Mouse (Mus musculus) hindbrain, postnatal 0 days (tissue): ENCODE data around the gene Hist1h2bc. TPM values are rescaled to one million over a fixed set of nuclear protein-coding genes. Genes with fewer than 3 reads are reported as not detected.

Experiments
- ATAC-seq: fragments of 200-750 bp; cut with Nextera tagmentation; 2 replicates; pipeline ENCODE4 v1.8.0; 2017; ENCODE audit warnings: mild to moderate bottlenecking, moderate TSS enrichment, moderate library complexity
- DNase-seq: peaks from one replicate; pipeline ENCODE4 v3.0.0-alpha.2; 2015; ENCODE audit warnings: low spot score
- H3K27ac ChIP-seq: fragments of 300-500 bp; sonication (generic); 2 replicates; pipeline ENCODE4 v1.5.1; 2014; ENCODE audit warnings: mild to moderate bottlenecking
- H3K27me3 ChIP-seq: fragments of 300-500 bp; sonication (generic); 2 replicates; pipeline ENCODE4 v1.6.1; 2014; ENCODE audit warnings: low read length, mixed read lengths; ENCODE audit not compliant: insufficient read depth
- H3K36me3 ChIP-seq: fragments of 300-500 bp; sonication (generic); 2 replicates; pipeline ENCODE4 v1.6.1; 2014; ENCODE audit warnings: low read length, mixed read lengths; ENCODE audit not compliant: insufficient read depth
- H3K4me1 ChIP-seq: fragments of 300-500 bp; sonication (generic); 2 replicates; pipeline ENCODE4 v1.6.1; 2014; ENCODE audit warnings: antibody characterized with exemption, low read length, mixed read lengths; ENCODE audit not compliant: insufficient read depth
- H3K4me2 ChIP-seq: fragments of 300-500 bp; sonication (generic); 2 replicates; pipeline ENCODE4 v1.6.1; 2014; ENCODE audit warnings: low read depth, mild to moderate bottlenecking, low read length, moderate library complexity, mixed read lengths
- H3K4me3 ChIP-seq: fragments of 300-500 bp; sonication (generic); 2 replicates; pipeline ENCODE4 v1.5.1; 2014; ENCODE audit warnings: low read length
- H3K9ac ChIP-seq: fragments of 300-500 bp; sonication (generic); replicated peaks from 2 replicates; pipeline ENCODE4 v1.6.1; 2014; ENCODE audit warnings: mild to moderate bottlenecking, low read length, moderate library complexity, mixed read lengths
- H3K9me3 ChIP-seq: fragments of 300-500 bp; sonication (generic); 2 replicates; pipeline ENCODE4 v1.6.1; 2016; ENCODE audit warnings: low read length, mixed read lengths
- CTCF ChIP-seq: IDR thresholded peaks from 2 replicates; pipeline ENCODE4 v1.5.1; 2016; ENCODE audit warnings: antibody characterized with exemption, control low read depth, low read depth
- WGBS: fragments of 180-500 bp; shearing (Covaris S2); extraction: QIAGEN DNeasy Blood & Tissue Kit; methylation state at CpG from one replicate; pipeline ENCODE4 v1.1.7; 2014; 5-methylcytosine and 5-hydroxymethylcytosine counted together
- polyA plus RNA-seq: library from polyadenylated mRNA; unstranded; fragments of >200 nt; fragmentation: Nextera tagmentation; extraction: Ambion mirVana; gene quantifications from 2 replicates; pipeline ENCODE4 v1.2.1, GENCODE M21; 2015
- total RNA-seq: library from RNA; depleted of rRNA; stranded (reverse); fragments of >200 nt; gene quantifications from 2 replicates; pipeline ENCODE4 v1.2.3, GENCODE M21; 2014

The Hist1h2bc gene
- total and polyA plus RNA-seq, 2 experiments from 2014 or later: 36.1 to 189 TPM

DNA sequence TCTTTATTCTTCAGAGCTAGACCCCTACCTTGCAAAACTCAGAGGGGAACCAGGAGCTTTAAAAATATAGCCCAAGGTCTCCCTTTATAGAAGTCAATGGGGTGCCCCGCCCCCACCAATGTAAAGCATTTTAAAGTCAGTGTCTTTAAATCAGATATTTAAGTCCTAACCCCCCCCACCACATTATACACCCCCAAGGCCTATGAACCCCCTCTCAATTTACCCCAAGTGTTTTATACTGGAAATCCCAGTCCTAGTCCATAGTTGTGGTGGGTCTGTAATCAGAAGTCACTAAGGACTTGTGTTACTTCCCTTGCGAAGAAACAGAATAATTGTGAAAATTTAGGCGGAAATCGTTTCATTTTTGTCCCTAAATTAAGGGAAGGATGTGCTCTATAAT, 54.0 kb downstream of the Hist1h2bc start:
- WGBS: 25% methylated on average over 4 of the region's 4 CpGs
- TF ChIP-seq CTCF: no peak
- Histone ChIP-seq H3K36me3 (no peaks in the 10 kb centered on the region), H3K27ac (peak overlapping the region; percentile 94), H3K4me3 (peak overlapping the region; percentile 52; the same call in 1 of the 2 replicates), H3K27me3 (no peaks in the 10 kb centered on the region), H3K4me1 (peaks cover 6% of the 10 kb centered on the region; the same call in 1 of the 2 replicates), H3K4me2 (peak overlapping the region; percentile 98), H3K9me3 (no peaks in the 10 kb centered on the region), H3K9ac (peak overlapping the region; percentile 74; the same call in 1 of the 2 replicates)
- ATAC-seq (no peak), DNase-seq (no peak)

DNA sequence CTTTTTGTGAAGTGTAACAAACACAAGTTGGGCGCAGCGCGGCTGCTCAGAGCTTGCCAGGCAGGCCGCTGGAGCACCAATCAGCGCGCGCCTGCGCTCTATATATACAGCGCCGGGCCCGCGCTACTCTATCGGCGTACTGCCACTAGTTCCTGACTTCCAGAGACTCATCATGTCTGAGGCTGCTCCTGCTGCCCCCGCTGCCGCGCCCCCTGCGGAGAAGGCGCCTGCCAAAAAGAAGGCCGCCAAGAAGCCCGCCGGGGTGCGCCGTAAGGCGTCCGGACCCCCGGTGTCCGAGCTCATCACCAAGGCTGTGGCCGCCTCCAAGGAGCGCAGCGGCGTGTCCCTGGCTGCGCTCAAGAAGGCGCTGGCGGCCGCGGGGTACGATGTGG, 54.7 kb downstream of the Hist1h2bc start, which contains the start of gene Hist1h1c:
TSS of gene Hist1h1c (plus strand) at position 132 of the 392 bp plus-strand sequence.
- ATAC-seq (peak; percentile 95), DNase-seq (peak; percentile 93)
- Histone ChIP-seq H3K4me3 (peak within 1 kb of the TSS; percentile 52), H3K36me3 (no peaks in the 10 kb centered on the region), H3K27me3 (no peaks in the 10 kb centered on the region), H3K9me3 (no peaks in the 10 kb centered on the region), H3K9ac (peak within 1 kb of the TSS; percentile 74), H3K4me1 (peaks cover 6% of the 10 kb centered on the region; the same call in 1 of the 2 replicates), H3K4me2 (peak within 1 kb of the TSS; percentile 98), H3K27ac (peak within 1 kb of the TSS; percentile 94)
- under 1% methylated on average over 33 of the region's 38 CpGs for WGBS
- TF ChIP-seq CTCF: no peak

DNA sequence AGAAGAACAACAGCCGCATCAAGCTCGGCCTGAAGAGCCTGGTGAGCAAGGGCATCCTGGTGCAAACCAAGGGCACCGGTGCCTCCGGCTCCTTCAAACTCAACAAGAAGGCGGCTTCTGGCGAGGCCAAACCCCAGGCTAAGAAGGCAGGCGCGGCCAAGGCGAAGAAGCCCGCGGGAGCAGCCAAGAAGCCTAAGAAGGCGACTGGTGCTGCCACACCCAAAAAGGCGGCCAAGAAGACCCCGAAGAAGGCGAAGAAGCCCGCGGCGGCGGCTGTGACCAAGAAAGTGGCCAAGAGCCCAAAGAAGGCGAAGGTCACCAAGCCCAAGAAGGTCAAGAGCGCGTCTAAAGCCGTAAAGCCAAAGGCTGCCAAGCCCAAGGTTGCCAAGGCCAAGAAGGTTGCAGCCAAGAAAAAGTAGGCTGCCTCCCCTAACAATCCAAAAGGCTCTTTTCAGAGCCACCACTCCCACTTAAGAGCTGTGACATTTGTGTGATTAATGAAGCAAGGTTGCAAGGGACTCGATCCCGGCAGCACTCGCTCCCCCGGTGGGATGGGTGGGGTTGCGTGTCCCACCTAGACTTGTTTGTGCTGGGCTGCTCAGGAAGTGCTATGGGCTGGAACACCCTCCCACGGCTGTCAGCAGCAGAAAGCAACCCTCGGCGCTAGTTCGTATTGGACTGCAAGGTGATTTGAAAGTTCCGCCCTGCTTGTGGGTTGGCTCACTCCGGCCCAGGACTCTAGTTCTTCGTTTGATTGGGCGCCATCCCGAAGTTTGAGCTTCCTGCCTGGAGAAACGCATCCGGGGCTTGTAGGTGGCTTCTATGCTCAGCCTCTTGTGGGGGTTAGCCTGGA, 55.3 kb downstream of the Hist1h2bc start:
- peak; percentile 93 for ATAC-seq

DNA sequence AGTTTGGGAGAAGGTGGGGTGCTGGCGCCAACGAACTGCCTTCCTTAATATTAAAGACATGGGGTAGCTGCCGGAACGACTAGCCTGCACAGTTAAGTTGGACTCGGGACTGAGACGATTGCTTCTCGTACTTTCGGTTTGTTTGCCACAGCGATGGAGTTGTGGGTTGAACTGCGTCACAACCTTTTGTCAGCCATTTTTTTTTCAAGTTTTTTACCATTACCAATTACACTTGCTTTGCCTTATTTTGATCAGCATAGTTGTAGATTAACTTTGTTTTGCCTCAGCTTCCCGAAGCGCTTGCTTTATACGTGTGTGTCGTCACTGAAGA, 55.9 kb downstream of the Hist1h2bc start:
- Histone ChIP-seq H3K36me3 (no peaks in the 10 kb centered on the region), H3K4me2 (peak overlapping the region; percentile 98), H3K4me3 (peak overlapping the region; percentile 52), H3K9ac (peak overlapping the region; percentile 74), H3K27me3 (no peaks in the 10 kb centered on the region), H3K27ac (peak overlapping the region; percentile 94), H3K9me3 (no peaks in the 10 kb centered on the region), H3K4me1 (peaks cover 6% of the 10 kb centered on the region; the same call in 1 of the 2 replicates)
- DNase-seq (no peak), ATAC-seq (no peak)
- TF ChIP-seq CTCF: no peak
- under 1% methylated on average over 14 of the region's 14 CpGs for WGBS

More for the DNA sequence above, 55.3 kb downstream of the Hist1h2bc start:
- DNase-seq: peak; percentile 97
- Histone ChIP-seq H3K4me2 (peak overlapping the region; percentile 98), H3K36me3 (no peaks in the 10 kb centered on the region), H3K4me1 (peaks cover 6% of the 10 kb centered on the region; the same call in 1 of the 2 replicates), H3K9ac (peak overlapping the region; percentile 74), H3K27ac (peak overlapping the region; percentile 94), H3K4me3 (peak overlapping the region; percentile 52), H3K27me3 (no peaks in the 10 kb centered on the region), H3K9me3 (no peaks in the 10 kb centered on the region)
- WGBS: under 1% methylated on average over 39 of the region's 39 CpGs
- no peak for TF ChIP-seq CTCF

DNA sequence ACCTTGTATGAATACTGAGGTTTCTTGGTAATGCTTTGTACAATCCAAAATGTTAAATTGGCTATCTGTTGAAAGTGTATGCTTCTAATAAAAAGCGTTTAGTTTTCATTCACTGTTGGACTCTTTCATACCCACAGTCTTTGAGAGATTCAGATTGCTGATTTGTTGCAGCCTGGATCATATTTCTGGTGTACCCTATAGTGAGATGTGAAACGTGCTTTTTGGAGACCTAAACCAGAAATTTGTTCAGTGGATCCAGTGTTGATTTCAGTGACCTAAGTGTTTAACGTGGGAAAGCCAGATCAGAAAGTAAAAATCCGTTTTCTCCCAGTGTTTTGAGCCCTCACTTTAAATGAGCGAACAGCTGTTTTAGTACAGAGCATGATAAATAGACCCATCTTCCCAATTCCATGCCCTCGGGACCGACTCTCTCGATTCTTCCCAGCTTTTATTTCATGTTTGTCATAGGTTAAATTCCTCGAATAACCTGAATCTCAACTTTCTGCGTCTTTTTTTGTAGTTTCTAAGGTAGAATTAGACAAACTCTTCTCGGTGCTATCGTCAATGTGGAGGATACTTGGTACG, 56.3 kb downstream of the Hist1h2bc start:
- Histone ChIP-seq H3K9ac (peak overlapping the region; percentile 74), H3K9me3 (no peaks in the 10 kb centered on the region), H3K27me3 (no peaks in the 10 kb centered on the region), H3K4me1 (peaks cover 6% of the 10 kb centered on the region; the same call in 1 of the 2 replicates), H3K27ac (peak overlapping the region; percentile 94; the same call in 1 of the 2 replicates), H3K36me3 (no peaks in the 10 kb centered on the region), H3K4me3 (peak overlapping the region; percentile 52), H3K4me2 (peak overlapping the region; percentile 98)
- DNase-seq (no peak), ATAC-seq (no peak)
- TF ChIP-seq CTCF: no peak
- WGBS: 33% methylated on average over 13 of the region's 13 CpGs

DNA sequence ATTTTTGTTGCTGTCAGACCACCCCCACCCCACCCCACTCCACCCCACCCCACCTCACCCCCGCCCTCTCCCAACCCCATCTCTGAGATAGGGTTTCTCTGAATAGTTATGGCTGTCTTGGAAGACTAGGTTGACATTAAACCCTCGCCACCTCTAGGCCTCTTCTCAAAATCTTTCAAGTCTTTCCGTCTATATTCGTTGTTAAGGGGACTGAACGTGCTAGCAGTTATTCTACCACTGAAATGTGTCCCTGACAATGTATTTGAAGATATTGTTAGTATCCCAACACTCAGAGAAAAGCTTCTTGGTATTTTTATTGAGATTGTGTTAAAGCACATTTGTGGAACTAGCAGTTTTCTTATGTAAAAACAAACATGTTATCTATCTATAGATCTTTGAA, 56.9 kb downstream of the Hist1h2bc start:
- Histone ChIP-seq H3K9ac (no peak overlapping the region), H3K27me3 (no peaks in the 10 kb centered on the region), H3K4me1 (peaks cover 6% of the 10 kb centered on the region; the same call in 1 of the 2 replicates), H3K9me3 (no peaks in the 10 kb centered on the region), H3K4me2 (0 out of 2 replicates have a peak overlapping the region, but pooled peaks have one; percentile 98), H3K36me3 (no peaks in the 10 kb centered on the region), H3K27ac (no peak overlapping the region), H3K4me3 (no peak overlapping the region)
- no peak for TF ChIP-seq CTCF
- 67% methylated on average over 5 of the region's 5 CpGs for WGBS
- ATAC-seq: no peak
- no peak for DNase-seq
